8 mouse cellular contexts compared by ENCODE assay signal in the genomic region with DNA sequence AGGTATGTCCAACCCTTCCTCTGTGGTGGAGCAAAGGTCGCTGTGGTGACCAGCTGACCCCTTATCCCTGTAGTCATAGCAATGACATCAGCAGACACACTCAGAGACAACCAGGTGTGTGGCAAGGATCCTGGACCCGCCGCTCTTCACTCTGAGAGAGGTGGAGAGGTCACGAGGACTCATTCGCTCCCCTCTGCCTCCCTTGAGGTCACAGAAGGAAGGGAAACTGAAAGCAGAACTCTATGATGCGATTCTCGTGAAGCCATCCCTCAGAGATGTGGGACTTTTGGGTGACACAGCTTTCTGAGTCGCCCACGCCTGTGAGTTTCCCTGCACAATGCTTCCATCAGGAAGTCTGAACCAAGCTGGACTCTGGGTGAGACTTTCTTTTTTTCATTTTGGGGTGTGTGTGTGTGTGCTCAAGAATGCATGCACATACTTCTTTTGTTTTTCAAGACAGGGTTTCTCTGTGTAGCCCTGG. TPM values are rescaled to one million over a fixed set of nuclear protein-coding genes. Genes with fewer than 3 reads are reported as not detected.
A peak's percentile ranks its signal among the peaks of the same experiment; 100 is the strongest.
DNase-seq lines count a peak whose midpoint lies in the region; ATAC-seq and TF ChIP-seq lines count a peak whose summit lies in the region.

No protein-coding gene starts in this region.

- peak; percentile 95 for ATAC-seq in CD4-positive, CD25-positive, alpha-beta regulatory T cell, adult 4 months

- DNase-seq in heart, postnatal 4 days, result peak; percentile 58
- peak; percentile 79 for DNase-seq in lung, postnatal 36 days
- no peak for DNase-seq in cerebellum, postnatal 14 days
- DNase-seq in right cerebral cortex, postnatal 14 days, result no peak
- DNase-seq in urinary bladder, adult 2 months (ENCODE audit: low spot score), result no peak
- no peak for DNase-seq in cerebellum, postnatal 4 days (ENCODE audit: low spot score in 2 of 2)

- WGBS in bone marrow, adult 2 months, result 5% methylated on average over 9 of the region's 9 CpGs

- no peak for TF ChIP-seq POLR2A in bone marrow, adult 2 months (IDR thresholded peaks at IDR 0.05; ENCODE audit: borderline replicate concordance, control insufficient read depth, low read depth, low read length)

- no peak for TF ChIP-seq CTCF in bone marrow, adult 2 months (IDR thresholded peaks at IDR 0.05; ENCODE audit: control insufficient read depth, insufficient read depth, low read length)

- H3K4me3 ChIP-seq in bone marrow, adult 2 months (replicated peaks; ENCODE audit: control insufficient read depth, low read depth, low read length), result peak overlapping the region; percentile 8

- H3K4me1 ChIP-seq in bone marrow, adult 2 months (ENCODE audit: control insufficient read depth, insufficient read depth, low read length), result peaks cover 3% of the 10 kb centered on the region; the same call in 1 of the 2 replicates

- H3K27ac ChIP-seq in bone marrow, adult 2 months (ENCODE audit: control insufficient read depth, insufficient read depth, low read depth, low read length, poor library complexity), result peak overlapping the region; percentile 42

RNA-seq across cellular contexts. Expression of a gene that starts 39.3 kb away (rescaled TPM):
- 100 to 1,000 TPM; 229 to 232 TPM for polyA plus RNA-seq in CD4-positive, CD25-positive, alpha-beta regulatory T cell, adult 4 months (2017; shearing (Covaris generic))
- polyA plus RNA-seq in bone marrow, adult 2 months (2011; ENCODE audit: insufficient read depth, insufficient read length, low replicate concordance, missing spikeins), result 99.5 and 141 TPM in 2 replicates
- 100 to 1,000 TPM; 132 to 135 TPM for total RNA-seq in heart, postnatal 4 days (2021)
- 72.7 and 112 TPM in 2 replicates for polyA plus RNA-seq in urinary bladder, adult 2 months (2012; rRNA removed)

RNA-seq across cellular contexts. Expression of a gene that starts 41.2 kb away (rescaled TPM):
- 1 to 10 TPM; 7.0 to 8.0 TPM for polyA plus RNA-seq in CD4-positive, CD25-positive, alpha-beta regulatory T cell, adult 4 months (2017; shearing (Covaris generic))
- polyA plus RNA-seq in bone marrow, adult 2 months (2011; ENCODE audit: insufficient read depth, insufficient read length, low replicate concordance, missing spikeins), result 34.8 and 42.2 TPM in 2 replicates
- total RNA-seq in heart, postnatal 4 days (2021), result 100 to 1,000 TPM; 313 to 318 TPM
- polyA plus RNA-seq in urinary bladder, adult 2 months (2012; rRNA removed), result 151 and 185 TPM in 2 replicates

Comparison
In these comparisons a context has a peak if more than half of its experiments do, and no peak if none do; other contexts are left out.
1. DNase-seq: peak in heart, postnatal 4 days (single experiment) and lung, postnatal 36 days (single experiment); none in cerebellum, postnatal 14 days (0 of 2), right cerebral cortex, postnatal 14 days (single experiment), urinary bladder, adult 2 months (single experiment) and cerebellum, postnatal 4 days (0 of 2).